Mouse (Mus musculus) lung, postnatal 0 days (tissue): Measurements from ENCODE around the gene Arhgap19.

Experiments
- CTCF ChIP-seq: IDR thresholded peaks from 2 replicates; pipeline ENCODE4 v1.5.1; 2016; ENCODE audit warnings: antibody characterized with exemption, mild to moderate bottlenecking
- EP300 ChIP-seq: IDR thresholded peaks from 2 replicates; pipeline ENCODE4 v1.6.1; 2016; ENCODE audit warnings: antibody characterized with exemption, mild to moderate bottlenecking, control low read depth

DNA sequence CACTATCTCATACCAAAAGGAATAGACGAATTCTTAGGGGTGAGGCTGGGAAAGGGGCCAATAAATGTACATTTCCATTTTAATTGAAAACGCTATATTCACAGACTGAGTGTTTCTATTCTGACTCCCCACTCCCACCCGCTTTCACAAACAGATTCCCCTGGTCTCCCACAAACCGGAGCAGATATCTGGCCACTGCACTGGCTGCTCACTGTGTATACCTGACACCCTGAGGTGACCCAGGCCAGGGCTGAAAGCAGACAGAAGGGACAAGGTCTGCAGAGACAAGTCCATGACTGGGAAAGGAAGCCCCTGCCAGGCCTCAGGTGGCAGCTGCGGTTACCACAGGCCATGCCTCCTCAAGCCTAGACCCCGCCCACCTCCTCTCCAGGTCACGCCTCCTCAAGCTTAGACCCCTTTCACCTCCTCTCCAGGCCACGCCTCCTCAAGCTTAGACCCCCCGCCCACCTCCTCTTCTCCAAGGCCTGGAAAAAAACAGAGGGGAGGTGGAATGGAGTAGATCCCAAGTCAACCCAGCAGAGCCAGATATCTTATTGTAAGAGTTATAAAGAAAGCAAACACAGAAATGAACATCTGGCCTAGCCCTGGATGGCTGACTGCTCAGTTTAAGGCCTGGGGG, 76.9 kb downstream of the Arhgap19 start:
- TF ChIP-seq CTCF: no peak
- no peak for TF ChIP-seq EP300
